Mouse (Mus musculus) liver, embryonic 16.5 days (tissue): ENCODE data around the gene Nipal1. TPM values are rescaled to one million over a fixed set of nuclear protein-coding genes. Genes with fewer than 3 reads are reported as not detected.

ENCODE experiments used
- ATAC-seq: fragments of 200-750 bp; cut with Nextera tagmentation; 2 replicates; pipeline ENCODE4 v1.8.0; 2017; ENCODE audit warnings: low read depth, mild to moderate bottlenecking, moderate number of reproducible peaks, moderate library complexity
- H3K27ac ChIP-seq: fragments of 300-500 bp; sonication (generic); 2 replicates; pipeline ENCODE4 v1.5.1; 2014; ENCODE audit warnings: mild to moderate bottlenecking, low read length
- H3K27me3 ChIP-seq: fragments of 300-500 bp; sonication (generic); 2 replicates; pipeline ENCODE4 v1.6.1; 2014; ENCODE audit warnings: low read depth, low read length, mixed read lengths; ENCODE audit not compliant: control insufficient read depth, insufficient read depth
- H3K36me3 ChIP-seq: fragments of 300-500 bp; sonication (generic); 2 replicates; pipeline ENCODE4 v1.6.1; 2014; ENCODE audit warnings: mild to moderate bottlenecking; ENCODE audit not compliant: control insufficient read depth, insufficient read depth
- H3K4me1 ChIP-seq: fragments of 300-500 bp; sonication (generic); 2 replicates; pipeline ENCODE4 v1.6.1; 2014; ENCODE audit warnings: low read depth, low read length, mixed read lengths; ENCODE audit not compliant: control insufficient read depth
- H3K4me2 ChIP-seq: fragments of 300-500 bp; sonication (generic); 2 replicates; pipeline ENCODE4 v1.6.1; 2014; ENCODE audit warnings: low read depth, low read length, mixed read lengths
- H3K4me3 ChIP-seq: fragments of 300-500 bp; sonication (generic); 2 replicates; pipeline ENCODE4 v1.5.1; 2014; ENCODE audit warnings: low read depth, mild to moderate bottlenecking, low read length
- H3K9ac ChIP-seq: fragments of 300-500 bp; sonication (generic); 2 replicates; pipeline ENCODE4 v1.6.1; 2014; ENCODE audit warnings: low read depth, low read length
- H3K9me3 ChIP-seq: fragments of 300-500 bp; sonication (generic); replicated peaks from 2 replicates; pipeline ENCODE4 v1.6.1; 2016; ENCODE audit warnings: low read length; ENCODE audit not compliant: control insufficient read depth
- WGBS: fragments of 180-500 bp; shearing (Covaris S2); extraction: QIAGEN DNeasy Blood & Tissue Kit; methylation state at CpG from one replicate; pipeline ENCODE4 v1.1.7; 2014; ENCODE audit not compliant: insufficient replicate concordance; 5-methylcytosine and 5-hydroxymethylcytosine counted together
- polyA plus RNA-seq: library from polyadenylated mRNA; unstranded; fragments of >200 nt; fragmentation: Nextera tagmentation; extraction: Ambion mirVana; gene quantifications from 2 replicates; pipeline ENCODE4 v1.2.1, GENCODE M21; 2015

Gene Nipal1
- polyA plus RNA-seq, 1 experiment from 2014 or later = 51.0 TPM

- H3K27ac ChIP-seq = no peak overlapping the region
- no peak overlapping the region for H3K9ac ChIP-seq
- H3K9me3 ChIP-seq = no peaks in the 10 kb centered on the region
- H3K4me2 ChIP-seq = no peak overlapping the region
- ATAC-seq = no peak
- H3K4me1 ChIP-seq = no peaks in the 10 kb centered on the region
- H3K4me3 ChIP-seq = no peak overlapping the region
- 69% methylated on average over 9 of the region's 9 CpGs for WGBS
- no peaks in the 10 kb centered on the region for H3K36me3 ChIP-seq
- H3K27me3 ChIP-seq = no peaks in the 10 kb centered on the region
Observed at GRCm38 (mm10) chr5:72674994-72675542, 27.5 kb downstream of the Nipal1 start.

GRCm38 (mm10) chr5:72681451-72681850 is 33.9 kb downstream of the Nipal1 start:
- H3K9me3 ChIP-seq = no peaks in the 10 kb centered on the region
- H3K4me1 ChIP-seq = no peaks in the 10 kb centered on the region
- H3K36me3 ChIP-seq = no peaks in the 10 kb centered on the region
- H3K4me2 ChIP-seq = no peak overlapping the region
- H3K9ac ChIP-seq = no peak overlapping the region
- WGBS = 58% methylated on average over 6 of the region's 6 CpGs
- H3K27ac ChIP-seq = no peak overlapping the region
- no peak for ATAC-seq
- H3K27me3 ChIP-seq = no peaks in the 10 kb centered on the region
- no peak overlapping the region for H3K4me3 ChIP-seq

GRCm38 (mm10) chr5:72689556-72689955 is 42.0 kb downstream of the Nipal1 start:
- WGBS = 70% methylated on average over 7 of the region's 7 CpGs
- no peak for ATAC-seq
- H3K9ac ChIP-seq = no peak overlapping the region
- H3K4me3 ChIP-seq = no peak overlapping the region
- no peak overlapping the region for H3K27ac ChIP-seq
- H3K36me3 ChIP-seq = no peaks in the 10 kb centered on the region
- H3K27me3 ChIP-seq = no peaks in the 10 kb centered on the region
- H3K4me2 ChIP-seq = no peak overlapping the region
- H3K9me3 ChIP-seq = no peaks in the 10 kb centered on the region
- H3K4me1 ChIP-seq = no peaks in the 10 kb centered on the region

- Histone ChIP-seq H3K9ac (no peak overlapping the region), H3K9me3 (no peaks in the 10 kb centered on the region), H3K4me3 (no peak overlapping the region), H3K36me3 (no peaks in the 10 kb centered on the region), H3K4me1 (no peaks in the 10 kb centered on the region), H3K27me3 (no peaks in the 10 kb centered on the region), H3K4me2 (no peak overlapping the region), H3K27ac (no peak overlapping the region)
- 75% methylated on average over 5 of the region's 5 CpGs for WGBS
- ATAC-seq = no peak
Observed at GRCm38 (mm10) chr5:72690516-72690915, 42.9 kb downstream of the Nipal1 start.

- Histone ChIP-seq H3K27ac (no peak overlapping the region), H3K4me3 (no peak overlapping the region), H3K9ac (no peak overlapping the region), H3K36me3 (no peaks in the 10 kb centered on the region), H3K4me1 (no peaks in the 10 kb centered on the region), H3K9me3 (no peaks in the 10 kb centered on the region), H3K27me3 (no peaks in the 10 kb centered on the region), H3K4me2 (no peak overlapping the region)
- ATAC-seq = no peak
- WGBS = 65% methylated on average over 2 of the region's 2 CpGs
Observed at GRCm38 (mm10) chr5:72694684-72695083, 47.1 kb downstream of the Nipal1 start.

- Histone ChIP-seq H3K27ac (no peak overlapping the region), H3K27me3 (no peaks in the 10 kb centered on the region), H3K4me2 (no peak overlapping the region), H3K9me3 (no peaks in the 10 kb centered on the region), H3K4me3 (no peak overlapping the region), H3K36me3 (no peaks in the 10 kb centered on the region), H3K9ac (no peak overlapping the region), H3K4me1 (no peaks in the 10 kb centered on the region)
- 65% methylated on average over 13 of the region's 13 CpGs for WGBS
- ATAC-seq = no peak
Observed at GRCm38 (mm10) chr5:72696491-72696890, 48.9 kb downstream of the Nipal1 start.

GRCm38 (mm10) chr5:72698343-72698742 is 50.7 kb downstream of the Nipal1 start:
- Histone ChIP-seq H3K27me3 (no peaks in the 10 kb centered on the region), H3K9me3 (no peaks in the 10 kb centered on the region), H3K4me2 (no peak overlapping the region), H3K9ac (no peak overlapping the region), H3K36me3 (no peaks in the 10 kb centered on the region), H3K4me3 (no peak overlapping the region), H3K27ac (no peak overlapping the region), H3K4me1 (no peaks in the 10 kb centered on the region)
- no peak for ATAC-seq
- 65% methylated on average over 3 of the region's 3 CpGs for WGBS

- Histone ChIP-seq H3K9me3 (no peaks in the 10 kb centered on the region), H3K27me3 (no peaks in the 10 kb centered on the region), H3K4me1 (no peaks in the 10 kb centered on the region), H3K4me2 (no peak overlapping the region), H3K27ac (no peak overlapping the region), H3K9ac (no peak overlapping the region), H3K36me3 (no peaks in the 10 kb centered on the region), H3K4me3 (no peak overlapping the region)
- ATAC-seq = no peak
- 61% methylated on average over 7 of the region's 7 CpGs for WGBS
Observed at GRCm38 (mm10) chr5:72698818-72699499, 51.4 kb downstream of the Nipal1 start.

GRCm38 (mm10) chr5:72699500-72699818 is 51.9 kb downstream of the Nipal1 start:
- Histone ChIP-seq H3K9me3 (no peaks in the 10 kb centered on the region), H3K27ac (no peak overlapping the region), H3K4me1 (no peaks in the 10 kb centered on the region), H3K27me3 (no peaks in the 10 kb centered on the region), H3K36me3 (no peaks in the 10 kb centered on the region), H3K9ac (no peak overlapping the region), H3K4me2 (no peak overlapping the region), H3K4me3 (no peak overlapping the region)
- WGBS = 63% methylated on average over 2 of the region's 2 CpGs
- no peak for ATAC-seq
